Mouse (Mus musculus): ENCODE results near the gene AC134908.4.

Gene AC134908.4

DNA sequence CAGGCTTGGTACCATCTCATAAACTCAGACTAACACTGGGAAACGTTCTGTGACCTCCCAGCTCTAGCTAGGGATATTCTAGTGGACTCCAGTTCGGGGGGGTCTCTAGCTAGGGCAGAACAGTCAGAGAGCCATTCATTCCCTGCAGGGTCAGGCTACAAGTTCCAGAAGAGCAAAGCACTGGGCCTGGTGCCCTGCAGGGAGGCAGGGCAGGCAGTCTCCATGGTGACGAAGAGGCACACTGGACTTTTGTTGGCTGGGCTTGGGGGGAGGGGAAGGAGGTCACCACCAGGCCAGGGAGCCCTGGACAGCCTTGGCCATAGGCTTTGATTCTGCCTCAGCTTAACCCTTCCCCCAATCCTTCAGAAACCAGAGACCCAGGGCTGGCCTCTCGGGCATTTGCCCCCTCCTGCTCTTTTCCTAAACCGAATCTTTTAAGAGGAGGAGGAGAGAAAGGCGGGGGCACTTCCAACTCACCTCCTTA is at the start of gene AC134908.4:
Gene AC134908.4 (minus strand): TSS at position 51 of the 484 bp plus-strand sequence.
- DNase-seq (ENCODE audit: low read depth, low spot score): no peak

DNA sequence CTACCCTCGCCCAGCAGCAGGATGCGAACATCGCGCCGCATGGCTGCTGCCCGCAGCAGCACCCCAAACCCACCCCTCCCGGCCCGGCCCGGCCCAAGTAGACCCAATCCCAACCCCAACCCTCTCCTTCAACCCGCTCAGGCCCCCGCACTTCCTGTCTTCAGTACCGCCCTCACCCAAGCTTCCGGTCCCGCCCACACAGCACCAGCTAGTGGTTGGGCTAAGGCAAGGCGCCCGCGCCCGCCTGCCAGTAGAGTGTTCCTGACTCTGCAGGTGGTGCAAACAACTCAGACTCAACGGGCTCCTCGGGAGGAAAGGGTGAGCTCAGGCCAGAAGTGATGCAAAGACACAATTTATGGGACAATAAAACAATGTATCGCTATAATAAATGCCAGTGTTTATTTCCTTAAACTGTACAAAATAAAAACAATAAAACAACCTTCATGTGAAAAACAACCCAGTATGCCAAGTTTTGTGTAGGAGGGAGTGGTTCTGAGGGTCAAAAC is 49.0 kb upstream of the AC134908.4 start, which contains the start of gene Rhot2:
Gene Rhot2 (minus strand): TSS at position 456 of the 506 bp plus-strand sequence.
- DNase-seq (ENCODE audit: low read depth, low spot score): peak; percentile 96

DNA sequence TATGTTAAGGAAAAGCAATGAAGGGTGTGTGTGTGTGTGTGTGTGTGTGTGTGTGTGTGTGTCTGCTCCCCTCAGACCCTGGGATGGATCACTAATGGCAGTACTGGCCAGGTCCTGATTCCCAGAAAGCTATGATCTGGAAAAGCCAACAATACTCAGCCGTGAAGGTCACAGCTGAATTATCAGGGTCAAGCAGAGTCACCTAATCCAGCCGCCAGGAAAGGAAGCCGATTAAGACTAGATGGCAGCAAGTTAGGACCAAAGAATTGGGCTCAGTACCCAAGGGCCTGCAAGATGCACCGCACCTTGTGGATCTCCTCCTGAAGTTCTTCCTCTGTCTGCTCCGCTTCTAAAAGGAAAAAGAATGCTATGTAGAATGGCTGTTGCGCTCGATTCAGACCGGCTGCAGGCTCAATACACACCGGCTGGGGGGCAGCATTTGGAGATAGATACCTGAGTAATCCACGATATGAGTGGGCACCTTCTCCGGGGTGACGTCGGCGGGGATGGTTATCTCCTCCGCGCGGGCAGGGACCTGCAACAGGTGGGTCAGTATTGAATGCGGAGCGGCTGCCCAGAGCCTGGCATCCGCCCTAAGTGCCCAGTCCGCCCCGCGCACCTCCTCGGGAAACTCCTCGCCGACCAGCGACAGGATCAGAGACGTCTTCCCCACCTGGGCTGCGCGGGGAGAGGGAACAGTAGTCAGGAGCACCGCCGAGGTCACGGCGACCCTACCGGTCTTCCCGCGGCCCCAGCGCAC is 48.4 kb upstream of the AC134908.4 start:
- no peak for DNase-seq (ENCODE audit: low read depth, low spot score)

DNA sequence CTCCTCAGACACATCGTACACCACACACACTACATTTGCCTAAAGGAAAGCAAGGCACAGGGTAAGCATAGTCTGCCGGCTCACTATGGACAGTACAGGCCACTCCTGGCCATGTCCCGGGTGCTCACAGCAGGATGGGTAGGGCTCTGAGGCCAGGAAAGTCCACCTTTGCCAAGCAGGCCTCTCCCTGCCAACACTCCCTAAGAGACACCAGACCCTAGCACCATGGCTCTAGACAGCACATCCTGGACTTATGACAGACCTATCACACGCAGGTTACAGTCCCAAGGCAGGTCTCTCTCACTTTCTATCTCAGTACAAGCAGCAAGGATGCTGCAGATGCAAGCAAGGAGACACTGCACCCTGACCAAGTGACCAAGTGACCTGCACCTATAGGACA is 47.7 kb upstream of the AC134908.4 start:
- DNase-seq (ENCODE audit: low read depth, low spot score): no peak

DNA sequence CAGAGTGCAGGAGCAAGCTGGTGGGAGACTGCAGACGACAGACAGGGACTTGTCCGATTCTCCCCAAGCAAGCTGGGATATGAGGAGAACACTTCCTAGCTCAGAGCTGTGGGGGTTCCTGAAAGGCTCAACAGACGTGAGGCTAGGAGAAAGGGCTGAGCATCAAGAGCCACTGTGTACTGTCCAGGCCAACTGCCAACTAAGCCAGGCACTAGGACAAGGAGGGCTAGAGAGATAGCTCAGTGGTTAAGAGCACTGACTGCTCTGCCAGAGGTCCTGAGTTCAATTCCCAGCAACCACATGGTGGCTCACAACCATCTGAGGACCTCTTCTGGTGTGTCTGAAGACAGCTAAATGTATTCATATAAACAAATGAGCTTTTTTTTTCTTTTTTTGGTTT is 47.0 kb upstream of the AC134908.4 start:
- DNase-seq (ENCODE audit: low read depth, low spot score): no peak

DNA sequence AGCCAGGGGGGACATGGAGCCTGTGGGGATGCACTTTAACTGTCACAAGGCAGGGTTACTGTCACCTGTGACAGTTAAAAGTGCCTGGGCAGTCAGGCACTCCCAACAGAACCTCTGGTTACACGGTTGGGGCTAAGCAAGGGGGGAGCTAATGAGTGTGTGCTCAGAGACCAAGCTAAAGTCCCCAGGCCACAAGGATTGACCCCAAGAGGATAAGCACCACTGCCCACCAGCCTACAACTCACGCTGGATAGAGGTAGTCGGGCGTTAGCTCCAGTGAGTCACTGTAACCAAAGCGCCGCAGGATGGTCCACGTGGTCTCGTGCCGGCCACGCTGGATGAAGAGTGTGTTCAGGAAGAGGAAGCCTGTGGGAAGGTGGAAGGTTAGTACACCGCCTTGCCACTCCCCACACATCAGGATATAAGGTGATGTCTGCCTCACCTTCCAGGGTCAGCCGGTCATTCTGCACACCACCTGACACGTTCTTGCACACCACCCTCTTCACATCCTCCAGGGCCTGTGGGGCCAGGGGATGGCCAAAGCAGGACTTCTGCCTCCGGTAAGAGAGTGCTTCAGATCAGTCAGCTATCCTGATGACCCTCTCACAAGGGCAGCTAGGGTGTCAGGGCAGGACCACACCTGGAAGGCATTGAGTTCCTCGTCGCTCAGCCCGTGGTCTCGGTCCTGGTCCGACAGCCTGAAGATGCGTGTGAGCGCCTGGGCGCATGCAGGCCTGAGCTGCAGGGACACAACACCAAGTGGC is 45.8 kb upstream of the AC134908.4 start, which contains the start of gene Gm20683:
Gene Gm20683 (minus strand): TSS at position 647 of the 764 bp plus-strand sequence.
- DNase-seq (ENCODE audit: low read depth, low spot score): no peak

DNA sequence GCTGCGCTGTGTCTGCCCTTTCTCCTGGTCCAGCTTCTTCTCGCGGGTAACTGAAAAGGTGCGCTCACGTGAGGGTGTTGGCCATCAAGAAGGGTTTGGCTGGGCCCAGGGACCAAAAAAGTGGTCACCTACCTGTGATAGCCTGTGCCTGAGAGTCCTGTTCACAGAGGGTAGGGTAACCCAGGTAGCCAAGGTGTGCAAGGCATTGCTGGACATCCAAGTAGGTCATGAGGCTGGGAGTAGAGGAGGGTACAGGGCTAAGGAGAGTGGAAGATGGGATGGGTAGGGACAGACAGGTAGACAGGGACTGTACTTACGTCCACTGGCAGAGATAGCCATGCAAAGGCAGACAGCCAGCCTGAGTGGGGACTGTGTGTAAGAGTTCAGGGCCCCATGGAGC is 45.1 kb upstream of the AC134908.4 start:
- no peak for DNase-seq (ENCODE audit: low read depth, low spot score)

DNA sequence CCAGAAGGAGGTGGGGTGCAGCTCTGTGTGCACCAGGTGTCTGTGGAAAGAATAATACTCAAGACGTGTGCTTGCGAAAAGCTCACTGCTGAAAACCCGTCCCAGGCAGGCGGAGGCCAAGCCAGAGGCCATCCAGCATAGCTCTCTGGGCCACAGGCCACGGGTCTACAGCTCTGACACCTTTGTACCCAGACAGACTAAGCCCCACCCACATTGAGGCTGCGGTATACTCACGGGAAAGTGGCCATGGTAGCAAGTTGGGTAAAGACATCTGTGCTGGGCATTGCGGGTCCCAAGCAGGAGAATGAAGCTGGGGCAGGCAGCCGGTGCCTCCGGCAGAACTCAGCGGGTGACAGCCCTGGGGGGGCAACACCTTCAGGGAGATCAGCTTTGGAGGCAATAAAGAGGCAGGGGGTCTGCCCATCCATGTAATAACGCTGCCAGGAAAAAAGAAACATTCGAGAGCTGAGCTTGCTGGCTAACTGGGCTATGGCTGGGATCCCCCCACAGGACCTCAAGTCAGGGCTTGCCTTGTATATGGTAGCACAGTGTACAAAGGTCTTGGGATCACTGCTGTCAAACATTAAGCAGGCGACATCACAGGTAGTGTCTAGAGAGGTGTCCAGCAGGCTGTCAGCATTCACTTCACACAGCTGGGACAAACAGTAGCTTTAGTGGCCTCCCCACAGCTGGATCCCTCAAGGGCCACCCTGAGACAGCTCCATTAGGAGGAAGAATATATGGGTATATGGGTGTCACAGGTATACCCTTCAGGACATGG is 44.2 kb upstream of the AC134908.4 start:
- no peak for DNase-seq (ENCODE audit: low read depth, low spot score)

DNA sequence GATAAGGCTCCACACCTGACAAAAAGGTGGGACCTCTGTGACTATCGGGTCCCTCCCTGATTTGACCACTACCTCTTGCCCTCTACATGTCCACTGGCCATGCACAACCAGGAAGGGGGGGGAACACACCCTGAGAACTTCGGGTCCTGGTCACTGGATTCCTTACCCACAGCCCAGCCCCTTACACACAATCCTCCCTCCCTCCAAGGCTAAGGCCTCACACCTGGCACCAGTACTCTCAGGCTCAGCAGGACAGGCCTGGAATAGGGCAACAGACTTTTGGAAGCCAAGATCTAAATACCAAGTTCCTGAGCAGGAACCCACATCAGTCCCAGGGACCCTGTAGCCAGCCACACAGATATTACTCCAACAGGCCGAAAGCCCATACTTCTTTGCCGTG is 43.4 kb upstream of the AC134908.4 start:
- no peak for DNase-seq (ENCODE audit: low read depth, low spot score)

DNA sequence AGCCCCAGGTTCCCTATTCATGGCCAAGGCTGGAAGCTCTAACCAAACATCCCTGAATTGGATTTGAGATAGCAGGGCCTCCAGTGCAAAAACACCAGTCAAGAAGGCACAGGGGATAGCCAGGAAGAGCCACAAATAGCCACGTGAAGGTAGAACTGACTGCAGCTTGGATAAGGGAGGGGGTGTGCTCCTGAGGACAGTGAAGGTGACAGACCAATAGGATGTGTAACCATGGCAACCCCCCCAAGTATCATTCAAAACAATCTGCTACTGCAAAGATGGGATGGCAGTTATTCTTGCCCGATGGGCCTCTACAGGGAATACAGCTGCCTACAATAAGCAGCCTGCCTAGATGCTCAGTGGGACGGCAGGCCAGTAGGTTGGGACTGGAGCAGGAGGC is 42.1 kb upstream of the AC134908.4 start:
- peak; percentile 48 for DNase-seq (ENCODE audit: low read depth, low spot score)

DNA sequence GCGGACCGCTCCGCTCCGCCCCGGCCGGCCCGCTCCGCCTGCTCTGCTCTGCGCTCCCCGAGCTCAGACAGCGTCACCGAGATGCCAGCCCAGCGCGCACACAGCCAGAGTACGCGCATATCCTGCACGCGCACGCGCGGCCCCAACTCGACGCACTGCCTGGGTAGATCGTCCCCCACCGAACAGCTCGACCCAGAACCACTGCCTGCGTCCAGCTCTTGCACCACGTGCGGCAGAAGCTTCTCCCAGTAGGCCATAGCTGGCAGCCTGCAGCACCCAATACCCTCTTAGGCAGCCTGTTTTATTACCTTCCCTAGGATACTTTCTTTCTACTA is 41.6 kb upstream of the AC134908.4 start, which contains the start of gene Rhbdl1:
Gene Rhbdl1 (minus strand): TSS at position 220 of the 335 bp plus-strand sequence.
- peak; percentile 61 for DNase-seq (ENCODE audit: low read depth, low spot score)

DNA sequence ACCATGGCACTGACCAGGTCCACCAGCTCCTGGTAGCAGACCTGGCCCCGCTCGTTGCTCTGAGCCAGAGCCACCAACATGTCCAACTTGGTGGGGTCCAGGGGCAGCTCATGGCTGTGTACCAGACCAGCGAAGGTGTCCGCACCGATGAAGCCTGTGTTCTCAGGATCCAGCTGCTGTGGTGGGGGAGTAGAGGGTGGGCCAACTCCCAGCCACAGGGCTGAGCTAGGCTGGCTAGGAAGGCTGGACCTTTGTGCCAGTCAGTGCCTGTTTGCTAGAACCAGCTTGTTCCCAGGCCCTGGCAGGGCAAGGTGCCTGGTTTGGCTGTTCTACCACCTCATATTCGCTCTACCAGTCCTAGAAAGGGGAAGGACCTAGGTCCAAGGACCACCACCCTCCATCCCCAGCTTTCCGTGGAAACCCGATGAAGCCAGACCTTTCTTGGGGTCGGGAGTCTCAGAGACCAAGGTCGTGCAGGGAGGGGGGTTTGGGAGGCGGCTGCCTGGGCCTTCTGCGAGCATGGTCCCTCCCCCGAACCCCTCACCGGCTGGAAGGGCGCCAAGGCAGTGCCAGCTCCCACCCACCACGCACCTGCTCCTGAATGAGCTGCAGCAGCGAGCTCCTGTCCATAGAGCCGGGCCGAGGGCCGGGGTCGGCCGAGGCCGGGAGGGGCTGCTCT is 41.1 kb upstream of the AC134908.4 start:
- no peak for DNase-seq (ENCODE audit: low read depth, low spot score)

DNA sequence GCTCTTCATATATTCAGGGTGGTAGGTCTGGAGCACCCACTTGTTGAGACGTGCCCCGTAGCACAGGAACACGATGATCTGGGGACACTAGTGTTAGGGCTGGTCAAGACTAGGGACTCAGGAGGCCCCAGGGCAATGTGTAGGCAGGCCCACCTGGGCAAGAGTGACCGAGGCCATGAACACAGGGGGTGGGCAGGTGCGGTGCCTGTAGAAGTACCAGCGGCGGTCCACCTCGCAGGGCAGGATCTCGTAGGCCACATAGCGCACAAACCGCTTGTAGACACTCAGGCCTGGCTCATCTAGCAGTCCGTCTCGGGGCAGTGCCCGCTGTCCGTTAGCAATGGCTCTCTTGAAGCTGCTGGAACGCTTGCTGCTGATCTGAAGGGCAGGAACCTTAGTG is 40.4 kb upstream of the AC134908.4 start:
- DNase-seq (ENCODE audit: low read depth, low spot score): no peak

DNA sequence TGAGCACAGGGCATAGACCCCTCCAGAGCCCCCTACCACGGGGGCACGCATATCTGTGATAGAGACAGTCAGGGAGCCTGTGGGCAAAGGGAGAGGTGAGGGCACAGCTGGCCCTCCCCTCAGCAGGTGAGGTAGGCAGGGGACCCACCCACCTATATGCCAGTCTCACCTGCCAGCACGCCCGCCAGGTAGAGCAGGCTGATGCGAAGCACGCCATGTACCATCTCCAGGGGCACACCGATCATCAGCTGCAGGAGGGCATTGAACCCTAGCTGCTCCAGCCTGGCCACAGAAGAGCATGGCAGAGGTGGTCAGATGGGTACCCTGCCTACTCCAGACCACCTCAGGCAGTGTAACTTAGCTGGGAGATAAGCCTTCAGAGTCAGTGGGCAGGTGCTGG is 39.8 kb upstream of the AC134908.4 start:
- DNase-seq (ENCODE audit: low read depth, low spot score): no peak

DNA sequence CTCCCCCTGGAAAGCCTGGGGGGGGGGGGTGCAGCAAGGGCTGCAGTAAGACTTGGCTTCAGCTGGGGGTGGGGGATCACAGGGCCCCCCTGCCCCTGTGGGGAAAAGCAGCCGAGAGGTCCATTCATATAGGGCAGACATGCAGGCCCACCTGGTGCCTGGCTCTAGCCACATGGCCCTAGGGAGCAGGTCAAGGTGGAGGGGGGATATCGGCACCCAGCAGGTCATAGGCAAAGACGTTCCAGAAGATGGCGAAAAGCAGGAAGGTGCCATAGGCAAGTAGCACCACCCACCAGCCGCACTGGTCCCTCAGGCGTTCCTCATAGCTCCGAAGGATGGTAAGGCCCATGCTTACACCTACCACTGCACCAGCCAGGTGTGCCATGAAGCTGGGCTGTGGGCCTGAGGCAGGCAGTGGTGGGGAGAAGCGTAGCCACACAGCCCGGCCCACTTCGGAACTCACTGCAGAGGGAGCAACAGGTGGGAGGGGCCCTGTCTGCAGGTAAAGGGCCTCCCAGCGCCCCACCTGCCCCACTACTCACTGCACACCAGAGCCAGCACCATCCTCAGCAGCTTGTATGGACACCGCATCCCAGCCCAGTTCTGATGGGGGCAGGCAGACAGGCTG is 39.2 kb upstream of the AC134908.4 start:
- DNase-seq (ENCODE audit: low read depth, low spot score): no peak

DNA sequence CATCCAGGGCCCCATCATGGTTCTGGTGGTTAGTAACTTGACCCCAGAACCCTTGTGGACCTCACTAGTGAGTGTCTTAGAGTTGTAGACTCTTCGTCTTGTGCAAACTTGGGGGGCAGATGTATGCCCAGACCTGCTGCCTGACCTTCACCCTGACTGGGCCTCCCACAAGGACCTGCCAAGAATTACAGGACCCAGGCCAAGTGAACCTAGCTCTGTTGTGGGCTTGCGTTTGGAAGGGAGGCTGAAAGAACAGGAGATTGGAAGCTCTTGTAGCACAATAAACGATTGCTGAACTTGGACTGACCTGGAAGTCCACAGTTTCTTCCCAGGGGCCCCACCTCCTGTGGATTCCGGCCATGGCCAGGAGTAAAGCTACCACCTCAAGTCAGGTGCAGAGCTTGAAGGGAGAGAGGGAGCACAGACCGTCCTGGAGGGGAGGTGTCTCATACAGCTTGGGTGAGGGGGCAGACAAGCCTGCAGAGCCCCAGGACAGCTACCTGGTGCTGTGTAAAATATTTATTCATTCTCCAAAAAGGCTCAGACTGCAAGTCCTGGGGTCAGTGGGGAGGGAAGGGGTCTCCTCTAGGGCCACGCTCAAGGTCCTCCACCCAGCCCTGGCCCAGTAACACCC is 38.6 kb upstream of the AC134908.4 start:
- no peak for DNase-seq (ENCODE audit: low read depth, low spot score)

DNA sequence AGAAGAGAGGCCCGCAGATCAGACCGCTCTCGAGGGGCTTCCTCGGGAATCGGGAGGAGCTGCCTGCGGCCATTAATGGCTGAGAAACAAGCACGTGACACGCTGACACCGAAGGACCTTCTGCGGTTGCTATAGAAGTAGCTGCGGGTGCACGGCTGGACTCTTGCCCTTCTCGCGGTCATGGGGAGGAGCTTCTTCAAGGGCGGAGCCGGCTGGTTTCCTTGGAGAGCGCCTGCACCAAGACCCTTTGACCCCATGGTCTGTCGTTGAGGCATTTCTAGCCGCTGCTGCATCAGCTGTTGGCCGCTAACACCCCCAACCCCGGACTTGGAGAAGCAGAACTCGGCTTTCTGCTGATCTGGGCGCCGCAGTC is 37.8 kb upstream of the AC134908.4 start, which contains the start of gene Stub1:
Gene Stub1 (minus strand): TSS at position 114 of the 373 bp plus-strand sequence.
- peak; percentile 93 for DNase-seq (ENCODE audit: low read depth, low spot score)

DNA sequence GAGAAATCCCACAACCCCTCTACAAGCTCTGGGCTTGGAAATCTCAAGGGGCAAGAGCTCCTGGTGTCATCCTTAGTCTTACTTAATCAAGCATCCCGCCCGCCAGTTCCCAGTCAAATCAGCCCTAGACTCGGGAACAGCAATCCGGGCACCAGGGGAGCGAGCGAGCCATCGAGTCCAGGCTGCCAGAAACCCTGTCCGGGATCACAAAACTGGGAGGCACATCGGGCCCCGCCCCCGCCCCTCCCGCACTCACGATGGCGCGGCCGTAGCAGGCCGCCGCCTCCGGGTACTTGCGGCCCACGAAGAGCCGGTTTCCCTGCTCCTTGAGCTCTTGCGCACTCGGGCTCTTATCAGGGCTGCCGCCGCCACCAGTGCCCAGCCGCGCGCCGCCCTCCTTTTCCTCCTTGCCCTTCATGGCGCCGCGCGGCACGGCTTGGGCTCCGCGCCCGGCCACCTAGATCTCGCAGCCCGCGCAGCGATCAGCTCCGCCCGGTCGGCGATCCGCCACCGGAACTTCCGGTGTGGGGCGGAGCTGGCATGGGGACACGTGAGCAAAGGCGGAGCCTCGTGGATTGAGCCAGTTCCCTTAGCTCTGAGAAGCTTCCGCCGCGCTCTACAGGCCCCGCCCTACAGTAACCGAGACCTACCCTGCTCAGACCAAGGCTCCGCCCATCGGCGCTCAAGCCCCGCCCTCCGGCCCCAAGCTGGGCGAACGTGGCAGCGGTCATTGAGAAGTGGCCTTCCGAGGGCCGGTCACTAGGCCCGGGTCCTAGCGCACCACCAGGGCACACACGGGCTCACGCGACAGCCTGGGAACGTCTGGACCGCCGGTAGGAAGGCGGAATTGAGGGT is 37.2 kb upstream of the AC134908.4 start:
- peak; percentile 99 for DNase-seq (ENCODE audit: low read depth, low spot score)

Data from R1 (cell line).